ENCODE assay signal across 11 mouse cellular contexts in genomic region chr14:77783217-77783616, GRCm38 (mm10).
DNase-seq lines count a peak whose midpoint lies in the region; ATAC-seq and TF ChIP-seq lines count a peak whose summit lies in the region.
"Had no signal": no experiment of that assay in that cellular context is flagged by ENCODE, and none has a peak within 500 bp of the region (broad histone marks: within the 10 kb centered on the region; RNA-seq: fewer than 3 reads in every experiment).

No protein-coding gene starts in this region.

- no peaks in the 10 kb centered on the region for H3K27me3 ChIP-seq in embryonic facial prominence, embryonic 11.5 days (ENCODE audit: control insufficient read depth, insufficient read depth, low read length)
- H3K27me3 ChIP-seq in embryonic facial prominence, embryonic 10.5 days (replicated peaks; ENCODE audit: low read depth, poor library complexity, severe bottlenecking) = no peaks in the 10 kb centered on the region
- no peaks in the 10 kb centered on the region for H3K27me3 ChIP-seq in lung, embryonic 14.5 days (ENCODE audit: insufficient read depth, low read length)
- no peaks in the 10 kb centered on the region for H3K27me3 ChIP-seq in forebrain, embryonic 11.5 days (ENCODE audit: control insufficient read depth, insufficient read depth, low read length)
- H3K27me3 ChIP-seq: embryonic facial prominence, embryonic 13.5 days; midbrain, embryonic 12.5 days had no signal

- no peak overlapping the region for H3K4me2 ChIP-seq in embryonic facial prominence, embryonic 11.5 days (ENCODE audit: low read depth, low read length)
- H3K4me2 ChIP-seq in lung, embryonic 14.5 days = no peak overlapping the region
- no peak overlapping the region for H3K4me2 ChIP-seq in forebrain, embryonic 11.5 days (ENCODE audit: low read depth, low read length, severe bottlenecking)
- H3K4me2 ChIP-seq: embryonic facial prominence, embryonic 13.5 days; midbrain, embryonic 12.5 days had no signal

- DNase-seq in embryonic facial prominence, embryonic 11.5 days (ENCODE audit: low spot score) = peak; percentile 33
- DNase-seq in embryonic facial prominence, embryonic 10.5 days (ENCODE audit: low spot score) = no peak
- peak; percentile 28 for DNase-seq in lung, embryonic 14.5 days
- DNase-seq in lung, postnatal 10 days = no peak
- DNase-seq in thymus, postnatal 4 days = peak; percentile 73
- no peak for DNase-seq in right cerebral cortex, adult 2 months (ENCODE audit: low spot score in 2 of 2)
- no peak for DNase-seq in forebrain, embryonic 11.5 days (ENCODE audit: low spot score)
- DNase-seq: layer of hippocampus, postnatal 36 days had no signal

- peak; percentile 42 for TF ChIP-seq CTCF in lung, embryonic 14.5 days (IDR thresholded peaks at IDR 0.05; ENCODE audit: low read depth)

- H3K4me1 ChIP-seq in embryonic facial prominence, embryonic 11.5 days (ENCODE audit: control insufficient read depth, insufficient read depth, low read length) = no peaks in the 10 kb centered on the region
- H3K4me1 ChIP-seq in embryonic facial prominence, embryonic 10.5 days = no peaks in the 10 kb centered on the region
- no peaks in the 10 kb centered on the region for H3K4me1 ChIP-seq in lung, embryonic 14.5 days (ENCODE audit: insufficient read depth)
- no peaks in the 10 kb centered on the region for H3K4me1 ChIP-seq in forebrain, embryonic 11.5 days (replicated peaks; ENCODE audit: control insufficient read depth, insufficient read depth, low read length)
- H3K4me1 ChIP-seq: embryonic facial prominence, embryonic 13.5 days; midbrain, embryonic 12.5 days had no signal

- H3K9me3 ChIP-seq in embryonic facial prominence, embryonic 11.5 days (replicated peaks; ENCODE audit: control insufficient read depth, low read length) = no peaks in the 10 kb centered on the region
- no peaks in the 10 kb centered on the region for H3K9me3 ChIP-seq in embryonic facial prominence, embryonic 10.5 days
- H3K9me3 ChIP-seq in lung, embryonic 14.5 days (ENCODE audit: low read depth, low read length) = no peaks in the 10 kb centered on the region
- H3K9me3 ChIP-seq in forebrain, embryonic 11.5 days (ENCODE audit: control insufficient read depth, low read length) = no peaks in the 10 kb centered on the region; the same call in 1 of the 2 replicates
- H3K9me3 ChIP-seq: embryonic facial prominence, embryonic 13.5 days; midbrain, embryonic 12.5 days had no signal

- no peak overlapping the region for H3K27ac ChIP-seq in embryonic facial prominence, embryonic 11.5 days (replicated peaks; ENCODE audit: low read depth, low read length)
- no peak overlapping the region for H3K27ac ChIP-seq in embryonic facial prominence, embryonic 10.5 days (replicated peaks)
- H3K27ac ChIP-seq in lung, embryonic 14.5 days (ENCODE audit: low read depth) = no peak overlapping the region
- H3K27ac ChIP-seq in forebrain, embryonic 11.5 days (ENCODE audit: low read depth, low read length) = no peak overlapping the region
- H3K27ac ChIP-seq: embryonic facial prominence, embryonic 13.5 days; midbrain, embryonic 12.5 days had no signal

- ATAC-seq in embryonic facial prominence, embryonic 11.5 days (replicated peaks; ENCODE audit: insufficient number of reproducible peaks, low FRiP score, low TSS enrichment, low read depth) = no peak
- no peak for ATAC-seq in lung, embryonic 14.5 days (ENCODE audit: insufficient read depth)
- ATAC-seq in granulocyte monocyte progenitor cell, adult 5-6 weeks (replicated peaks; ENCODE audit: poor library complexity, severe bottlenecking) = peak; percentile 58; the same call in 1 of the 2 replicates
- ATAC-seq in forebrain, embryonic 11.5 days (replicated peaks; ENCODE audit: low FRiP score) = no peak

- H3K36me3 ChIP-seq in embryonic facial prominence, embryonic 11.5 days (replicated peaks; ENCODE audit: control insufficient read depth, insufficient read depth, low read depth, low read length) = no peaks in the 10 kb centered on the region
- H3K36me3 ChIP-seq in embryonic facial prominence, embryonic 10.5 days (replicated peaks) = no peaks in the 10 kb centered on the region
- H3K36me3 ChIP-seq in lung, embryonic 14.5 days (ENCODE audit: insufficient read depth) = no peaks in the 10 kb centered on the region
- no peaks in the 10 kb centered on the region for H3K36me3 ChIP-seq in forebrain, embryonic 11.5 days (ENCODE audit: control insufficient read depth, insufficient read depth, low read length)
- H3K36me3 ChIP-seq: embryonic facial prominence, embryonic 13.5 days; midbrain, embryonic 12.5 days had no signal

- no peak overlapping the region for H3K4me3 ChIP-seq in embryonic facial prominence, embryonic 11.5 days (ENCODE audit: low read depth, low read length)
- no peak overlapping the region for H3K4me3 ChIP-seq in embryonic facial prominence, embryonic 10.5 days
- no peak overlapping the region for H3K4me3 ChIP-seq in lung, embryonic 14.5 days (ENCODE audit: low read depth, low read length)
- no peak overlapping the region for H3K4me3 ChIP-seq in forebrain, embryonic 11.5 days (ENCODE audit: low read depth, low read length)
- H3K4me3 ChIP-seq: embryonic facial prominence, embryonic 13.5 days; midbrain, embryonic 12.5 days had no signal

- no peak overlapping the region for H3K9ac ChIP-seq in embryonic facial prominence, embryonic 11.5 days (replicated peaks; ENCODE audit: low read length)
- no peak overlapping the region for H3K9ac ChIP-seq in lung, embryonic 14.5 days
- H3K9ac ChIP-seq in forebrain, embryonic 11.5 days (ENCODE audit: low read length) = no peak overlapping the region
- H3K9ac ChIP-seq: embryonic facial prominence, embryonic 13.5 days; midbrain, embryonic 12.5 days had no signal

Comparison
In these comparisons a context has a peak if more than half of its experiments do, and no peak if none do; other contexts are left out.
1. DNase-seq: peak in embryonic facial prominence, embryonic 11.5 days (single experiment), lung, embryonic 14.5 days (single experiment) and thymus, postnatal 4 days (single experiment); none in embryonic facial prominence, embryonic 10.5 days (single experiment), lung, postnatal 10 days (single experiment), right cerebral cortex, adult 2 months (0 of 2) and forebrain, embryonic 11.5 days (single experiment).